Mouse (Mus musculus) kidney, embryonic 16.5 days (tissue): ENCODE measurements at regions not wholly inside any gene's neighbourhood (a gene's known extent, or its start where the extent isn't known, plus 50 kb on each side); places are given as distances from the start of the nearest gene placed in this dataset.

Source experiments
- ATAC-seq: fragments of 200-750 bp; cut with Nextera tagmentation; 2 replicates; pipeline ENCODE4 v1.8.0; 2017; ENCODE audit warnings: moderate TSS enrichment; ENCODE audit not compliant: low FRiP score, low TSS enrichment
- H3K27ac ChIP-seq: fragments of 300-500 bp; sonication (generic); 2 replicates; pipeline ENCODE4 v1.5.1; 2014; ENCODE audit warnings: low read length
- H3K27me3 ChIP-seq: fragments of 300-500 bp; sonication (generic); 2 replicates; pipeline ENCODE4 v1.6.1; 2014; ENCODE audit warnings: low read length, control low read depth, mixed read lengths; ENCODE audit not compliant: insufficient read depth
- H3K36me3 ChIP-seq: fragments of 300-500 bp; sonication (generic); 2 replicates; pipeline ENCODE4 v1.6.1; 2014; ENCODE audit warnings: low read length, control low read depth, mixed read lengths; ENCODE audit not compliant: insufficient read depth
- H3K4me1 ChIP-seq: fragments of 300-500 bp; sonication (generic); 2 replicates; pipeline ENCODE4 v1.6.1; 2014; ENCODE audit warnings: low read length, control low read depth, mixed read lengths; ENCODE audit not compliant: insufficient read depth
- H3K4me2 ChIP-seq: fragments of 300-500 bp; sonication (generic); replicated peaks from 2 replicates; pipeline ENCODE4 v1.6.1; 2014; ENCODE audit warnings: low read depth, low read length
- H3K4me3 ChIP-seq: fragments of 300-500 bp; sonication (generic); 2 replicates; pipeline ENCODE4 v1.5.1; 2014; ENCODE audit warnings: mild to moderate bottlenecking, low read length
- H3K9ac ChIP-seq: fragments of 300-500 bp; sonication (generic); replicated peaks from 2 replicates; pipeline ENCODE4 v1.6.1; 2014; ENCODE audit warnings: low read length
- H3K9me3 ChIP-seq: fragments of 300-500 bp; sonication (generic); 2 replicates; pipeline ENCODE4 v1.6.1; 2016; ENCODE audit warnings: low read length, control low read depth
- WGBS: fragments of 180-500 bp; shearing (Covaris S2); extraction: QIAGEN DNeasy Blood & Tissue Kit; methylation state at CpG from one replicate; pipeline ENCODE4 v1.1.7; 2014; 5-methylcytosine and 5-hydroxymethylcytosine counted together

DNA sequence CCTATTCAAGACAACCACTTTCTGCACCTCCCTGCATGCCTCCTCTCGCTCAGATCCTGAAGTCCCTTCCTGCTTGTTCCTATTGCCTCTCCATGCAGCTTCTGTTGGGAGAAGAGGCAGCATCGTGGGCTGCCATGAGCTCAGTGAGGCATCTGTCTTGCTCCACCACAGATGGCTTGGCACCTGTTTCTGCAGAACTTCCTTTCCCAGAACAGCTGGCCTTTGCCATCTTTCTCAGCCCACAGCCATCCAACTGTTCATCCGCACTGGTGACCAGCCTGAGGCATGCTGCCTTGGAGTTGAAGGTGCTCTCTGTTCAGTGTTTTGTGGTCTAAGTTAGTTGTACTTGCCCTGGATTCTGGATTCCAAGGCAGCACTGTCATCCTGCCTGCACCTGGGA is 312.5 kb downstream of the Cmpk2 start:
- H3K4me1 ChIP-seq: no peaks in the 10 kb centered on the region
- ATAC-seq: no peak
- WGBS: 88% methylated on average over 3 of the region's 3 CpGs
- H3K4me2 ChIP-seq: no peak overlapping the region
- no peak overlapping the region for H3K4me3 ChIP-seq
- peaks cover 6% of the 10 kb centered on the region; the same call in 1 of the 2 replicates for H3K9me3 ChIP-seq
- H3K36me3 ChIP-seq: no peaks in the 10 kb centered on the region
- no peak overlapping the region for H3K9ac ChIP-seq
- H3K27me3 ChIP-seq: no peaks in the 10 kb centered on the region
- H3K27ac ChIP-seq: no peak overlapping the region

DNA sequence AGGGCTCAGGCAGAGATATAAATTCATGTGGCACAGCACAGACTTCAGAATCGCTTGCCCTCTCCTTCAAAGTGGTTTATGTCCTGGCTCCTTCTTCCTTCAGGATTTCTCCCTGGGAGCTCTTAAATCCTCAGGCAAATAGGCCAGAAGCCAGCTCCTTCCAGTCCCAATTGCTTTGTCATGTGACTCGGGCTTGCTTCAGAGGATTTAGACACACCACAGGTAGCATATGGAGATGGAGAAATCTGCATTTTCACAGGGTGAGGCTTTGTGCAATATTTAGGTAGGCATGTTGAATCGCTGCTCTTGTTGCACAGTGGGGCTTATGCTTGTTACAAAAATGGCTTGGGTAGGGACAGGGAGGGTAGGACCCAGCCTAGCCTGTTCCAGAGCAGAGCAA is 309.8 kb downstream of the Cmpk2 start:
- H3K36me3 ChIP-seq: no peaks in the 10 kb centered on the region
- no peaks in the 10 kb centered on the region for H3K27me3 ChIP-seq
- H3K4me1 ChIP-seq: no peaks in the 10 kb centered on the region
- H3K9ac ChIP-seq: no peak overlapping the region
- H3K4me3 ChIP-seq: no peak overlapping the region
- peaks cover 6% of the 10 kb centered on the region; the same call in 1 of the 2 replicates for H3K9me3 ChIP-seq
- 48% methylated on average over 3 of the region's 3 CpGs for WGBS
- no peak for ATAC-seq
- no peak overlapping the region for H3K27ac ChIP-seq
- no peak overlapping the region for H3K4me2 ChIP-seq

DNA sequence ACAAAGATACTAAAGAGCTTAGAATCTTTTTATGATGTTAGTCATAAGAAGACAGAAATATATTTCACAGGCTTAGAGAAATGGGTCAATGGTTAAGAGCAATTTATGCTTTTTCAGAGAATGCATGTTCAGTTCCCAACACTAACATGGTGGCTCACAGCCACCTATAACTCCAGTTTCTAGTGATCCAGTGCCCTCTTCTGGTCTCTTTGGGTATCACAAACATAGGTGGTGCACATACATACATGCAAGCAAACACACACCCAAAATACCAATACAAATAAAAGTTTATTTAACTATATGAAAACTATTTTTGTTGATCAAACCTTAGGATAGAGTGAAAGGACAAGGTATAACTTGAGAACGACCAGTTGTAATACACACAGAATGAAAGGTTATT is 308.0 kb downstream of the Cmpk2 start:
- WGBS: 93% methylated on average over 1 of the region's 1 CpGs

DNA sequence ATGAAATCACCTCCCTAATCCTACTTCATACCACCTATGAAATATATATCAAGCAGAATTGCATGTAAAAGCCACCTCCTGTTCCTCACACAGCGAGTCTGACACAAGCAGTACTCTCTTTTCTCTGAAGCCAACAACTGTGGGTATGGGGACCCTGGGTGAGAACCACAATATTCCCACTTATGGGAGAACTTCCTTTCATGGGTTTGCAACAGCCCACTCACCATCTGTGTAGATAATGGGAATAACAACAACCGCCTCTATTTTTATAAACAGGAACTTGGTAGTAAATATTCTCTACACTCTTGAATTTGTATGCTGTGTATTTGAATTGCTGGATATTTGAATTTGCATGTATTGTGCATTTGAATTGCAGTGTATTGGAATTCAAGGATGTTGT is 305.0 kb downstream of the Cmpk2 start:
- H3K4me2 ChIP-seq: no peak overlapping the region
- ATAC-seq: no peak
- WGBS: 91% methylated on average over 2 of the region's 2 CpGs
- H3K36me3 ChIP-seq: no peaks in the 10 kb centered on the region
- H3K4me3 ChIP-seq: no peak overlapping the region
- peaks cover 2% of the 10 kb centered on the region; the same call in 1 of the 2 replicates for H3K9me3 ChIP-seq
- no peak overlapping the region for H3K9ac ChIP-seq
- H3K27ac ChIP-seq: no peak overlapping the region
- peaks cover 5% of the 10 kb centered on the region; the same call in 1 of the 2 replicates for H3K4me1 ChIP-seq
- H3K27me3 ChIP-seq: no peaks in the 10 kb centered on the region

More for the DNA sequence above, 308.0 kb downstream of the Cmpk2 start:
- Histone ChIP-seq H3K36me3 (no peaks in the 10 kb centered on the region), H3K27ac (no peak overlapping the region), H3K4me1 (no peaks in the 10 kb centered on the region), H3K4me3 (no peak overlapping the region), H3K27me3 (no peaks in the 10 kb centered on the region), H3K9me3 (peaks cover 6% of the 10 kb centered on the region; the same call in 1 of the 2 replicates), H3K9ac (no peak overlapping the region), H3K4me2 (no peak overlapping the region)
- no peak for ATAC-seq

DNA sequence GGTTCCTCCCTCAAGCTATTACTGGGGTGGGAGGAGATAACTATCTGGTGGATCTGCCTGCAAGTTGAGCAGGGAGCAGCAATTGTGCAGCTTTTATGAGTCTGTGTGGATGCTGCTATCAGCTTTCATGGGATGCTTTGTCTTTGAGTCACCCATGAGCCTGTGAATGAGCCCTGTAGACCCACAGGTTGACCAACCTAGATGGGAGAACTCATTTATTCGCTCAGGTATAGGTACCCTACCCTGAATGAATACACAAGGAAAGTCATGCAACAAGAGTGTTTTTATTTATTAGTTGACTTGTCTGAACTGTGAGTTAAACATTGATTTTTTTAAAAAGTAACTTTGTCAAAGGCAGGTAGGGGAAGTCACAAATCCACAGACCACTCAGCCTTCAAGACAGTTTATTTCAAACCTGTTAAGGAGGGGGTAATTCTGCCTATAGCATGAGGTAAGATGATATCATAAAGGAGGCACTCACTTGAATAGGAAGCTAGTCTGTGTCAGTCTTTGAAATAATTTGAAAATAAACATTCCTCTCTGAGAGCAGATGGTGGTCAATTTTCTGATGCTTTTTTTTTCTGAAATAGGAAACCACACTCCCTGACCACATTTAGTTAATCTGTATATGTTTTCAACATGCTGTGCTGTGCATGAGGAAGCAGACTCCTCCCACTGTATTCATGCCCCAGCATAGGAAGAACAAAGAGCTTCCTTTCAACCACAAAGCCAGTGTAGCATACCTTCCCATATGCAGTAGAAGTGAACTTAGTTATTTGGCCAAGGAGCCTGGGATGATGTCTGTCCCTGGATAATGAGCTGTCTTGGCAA is 302.0 kb downstream of the Cmpk2 start:
- H3K27me3 ChIP-seq: no peaks in the 10 kb centered on the region
- H3K36me3 ChIP-seq: no peaks in the 10 kb centered on the region
- WGBS: 62% methylated on average over 1 of the region's 1 CpGs
- peaks cover 5% of the 10 kb centered on the region; the same call in 1 of the 2 replicates for H3K4me1 ChIP-seq
- peak; percentile 98 for ATAC-seq
- H3K4me2 ChIP-seq: 0 out of 2 replicates have a peak overlapping the region, but pooled peaks have one; percentile 11
- H3K27ac ChIP-seq: peak overlapping the region; percentile 80
- no peak overlapping the region for H3K4me3 ChIP-seq
- H3K9me3 ChIP-seq: no peaks in the 10 kb centered on the region; the same call in 1 of the 2 replicates
- H3K9ac ChIP-seq: no peak overlapping the region

DNA sequence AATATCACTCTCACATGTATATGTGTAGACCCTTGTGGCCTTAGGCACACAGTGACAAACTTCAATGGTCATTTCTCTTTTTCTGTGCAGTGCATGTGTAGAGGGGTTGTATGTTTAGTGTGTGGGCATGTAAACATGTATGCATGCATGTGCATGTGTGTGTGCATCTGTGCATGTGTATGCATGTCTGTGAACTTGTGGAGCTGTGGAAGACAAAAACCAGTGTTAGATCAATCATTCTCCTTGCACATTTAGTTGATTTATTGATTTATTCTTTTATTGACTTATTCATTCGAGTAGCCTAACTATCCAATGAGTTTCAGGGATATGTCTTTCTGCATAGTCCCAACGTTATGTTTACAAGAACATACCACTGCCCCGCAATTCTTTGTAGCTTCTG is 298.5 kb downstream of the Cmpk2 start:
- Histone ChIP-seq H3K9me3 (no peaks in the 10 kb centered on the region), H3K27ac (no peak overlapping the region), H3K9ac (no peak overlapping the region), H3K4me3 (no peak overlapping the region), H3K27me3 (no peaks in the 10 kb centered on the region), H3K4me2 (no peak overlapping the region), H3K4me1 (peaks cover 5% of the 10 kb centered on the region; the same call in 1 of the 2 replicates), H3K36me3 (no peaks in the 10 kb centered on the region)
- WGBS: 78% methylated on average over 3 of the region's 3 CpGs
- ATAC-seq: no peak

DNA sequence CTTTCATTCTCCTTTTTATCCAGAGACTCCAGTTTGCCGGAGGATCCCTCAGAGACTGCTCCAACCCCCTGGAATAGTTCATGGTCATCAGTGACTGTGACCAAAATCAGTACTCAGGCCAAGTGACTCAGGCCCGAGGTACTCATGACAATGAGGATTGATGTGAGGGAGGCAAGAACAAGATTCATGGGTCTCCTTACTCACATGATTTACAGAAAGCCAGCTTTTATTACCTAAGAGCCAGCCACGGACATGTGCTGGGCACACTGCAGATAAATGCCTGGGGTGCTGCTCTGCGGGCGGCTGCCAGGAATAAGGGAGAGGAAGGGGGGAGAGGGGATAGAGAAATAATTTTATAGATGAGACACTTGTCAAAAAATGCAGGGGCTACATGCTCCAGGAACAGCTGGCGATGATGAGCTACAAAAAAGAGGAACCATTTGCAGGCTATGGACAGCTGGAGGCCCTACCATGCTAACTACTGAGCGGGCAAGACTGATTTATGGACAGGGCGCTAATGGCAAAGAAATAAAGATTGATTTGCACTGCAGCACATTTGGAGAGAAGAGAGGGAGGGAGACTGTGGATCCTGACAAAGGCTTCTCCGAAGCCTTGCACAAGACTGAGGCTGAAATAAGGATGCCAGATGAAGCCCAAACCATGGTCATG is 289.8 kb downstream of the Cmpk2 start:
- Histone ChIP-seq H3K4me1 (no peaks in the 10 kb centered on the region), H3K4me3 (no peak overlapping the region), H3K4me2 (no peak overlapping the region), H3K27ac (no peak overlapping the region), H3K27me3 (no peaks in the 10 kb centered on the region), H3K9me3 (no peaks in the 10 kb centered on the region), H3K9ac (no peak overlapping the region), H3K36me3 (no peaks in the 10 kb centered on the region)
- WGBS: 33% methylated on average over 9 of the region's 9 CpGs
- ATAC-seq: no peak

DNA sequence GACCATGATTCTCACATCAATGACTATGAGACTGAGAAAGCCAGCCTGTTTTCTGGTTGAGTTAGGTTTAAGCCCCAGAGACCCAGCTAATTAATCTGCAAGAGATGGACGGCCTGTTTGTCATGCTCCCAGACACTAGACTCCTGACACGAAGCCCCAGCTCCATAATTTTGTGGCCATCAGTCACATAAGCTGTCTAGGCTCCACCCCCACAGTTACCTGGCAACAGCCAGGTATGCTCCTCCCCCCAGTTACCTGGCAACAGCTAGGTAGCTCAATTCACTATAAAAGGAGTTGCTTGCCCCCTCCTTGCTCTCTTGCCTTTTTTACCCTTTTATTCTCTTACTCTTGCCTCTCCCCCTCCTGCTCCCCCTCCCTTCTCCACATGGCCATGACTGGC is 287.3 kb downstream of the Cmpk2 start:
- H3K4me3 ChIP-seq: no peak overlapping the region
- H3K36me3 ChIP-seq: no peaks in the 10 kb centered on the region
- no peaks in the 10 kb centered on the region for H3K4me1 ChIP-seq
- 16% methylated on average over 2 of the region's 2 CpGs for WGBS
- H3K9me3 ChIP-seq: no peaks in the 10 kb centered on the region
- H3K27ac ChIP-seq: no peak overlapping the region
- H3K4me2 ChIP-seq: no peak overlapping the region
- no peak overlapping the region for H3K9ac ChIP-seq
- no peak for ATAC-seq
- no peaks in the 10 kb centered on the region for H3K27me3 ChIP-seq

DNA sequence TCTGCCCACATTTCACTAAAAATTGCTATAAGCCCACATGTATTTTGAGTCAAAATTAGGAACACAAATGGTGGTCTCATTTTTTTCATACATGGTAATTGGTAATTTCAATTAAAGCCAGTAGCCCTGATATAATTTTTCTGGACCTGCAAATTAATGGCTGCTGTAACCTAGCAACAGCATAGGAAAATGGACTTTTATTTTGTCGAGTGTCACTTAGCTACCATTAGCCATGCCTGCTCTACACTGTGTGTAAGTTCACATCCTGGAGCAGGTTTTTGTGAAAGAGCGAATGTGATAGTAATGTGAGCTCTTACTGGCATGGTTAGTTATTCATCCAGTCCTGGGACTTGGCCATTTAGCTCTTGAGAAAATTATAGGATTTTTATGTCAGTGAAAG is 285.6 kb downstream of the Cmpk2 start:
- Histone ChIP-seq H3K9ac (no peak overlapping the region), H3K4me1 (no peaks in the 10 kb centered on the region), H3K27me3 (no peaks in the 10 kb centered on the region), H3K4me3 (no peak overlapping the region), H3K27ac (no peak overlapping the region), H3K4me2 (no peak overlapping the region), H3K36me3 (no peaks in the 10 kb centered on the region), H3K9me3 (no peaks in the 10 kb centered on the region)
- no peak for ATAC-seq
- WGBS: 89% methylated on average over 2 of the region's 2 CpGs

DNA sequence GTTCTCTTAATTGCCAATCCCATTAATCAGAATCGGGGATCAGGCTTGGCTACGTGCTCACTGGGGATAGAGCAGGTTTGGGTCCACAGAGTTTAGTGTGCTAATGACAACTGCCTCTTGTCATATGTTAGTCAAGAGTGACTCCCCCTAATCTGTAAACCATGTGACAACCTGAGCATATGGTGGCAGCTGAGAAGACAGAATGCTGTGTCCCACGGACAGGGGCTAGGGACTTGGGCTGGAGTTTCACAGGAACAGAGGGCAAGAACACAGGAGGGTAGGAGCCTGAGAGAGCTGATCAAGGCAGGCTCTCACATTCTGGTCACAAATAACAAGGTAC is 265.5 kb downstream of the Cmpk2 start:
- peak; percentile 70; the same call in 1 of the 2 replicates for ATAC-seq
- no peak overlapping the region for H3K4me2 ChIP-seq
- 25% methylated on average over 3 of the region's 3 CpGs for WGBS

More for the DNA sequence above, 265.5 kb downstream of the Cmpk2 start:
- Histone ChIP-seq H3K27ac (no peak overlapping the region), H3K4me3 (no peak overlapping the region), H3K36me3 (no peaks in the 10 kb centered on the region), H3K27me3 (no peaks in the 10 kb centered on the region), H3K9ac (no peak overlapping the region), H3K9me3 (no peaks in the 10 kb centered on the region), H3K4me1 (peaks cover 4% of the 10 kb centered on the region; the same call in 1 of the 2 replicates)
